Mouse (Mus musculus) CH12.LX (cell line): ENCODE data around the gene Zglp1. TPM values are rescaled to one million over a fixed set of nuclear protein-coding genes. Genes with fewer than 3 reads are reported as not detected.
A peak's percentile ranks its signal among the peaks of the same experiment; 100 is the strongest.

ENCODE experiments used
- DNase-seq: peaks from one replicate; pipeline ENCODE4 v3.0.0-alpha.2; 2013; ENCODE audit errors: extremely low read depth
- H3K27ac ChIP-seq: 2 replicates; pipeline ENCODE4 v1.5.1; 2012; ENCODE audit warnings: low read depth, mild to moderate bottlenecking, control low read depth, moderate library complexity; ENCODE audit not compliant: insufficient read depth
- H3K27me3 ChIP-seq: replicated peaks from 2 replicates; pipeline ENCODE3; 2012; ENCODE audit warnings: inconsistent platforms
- H3K36me3 ChIP-seq, 2 experiments: replicated peaks in 1 of 2; 2 replicates each; pipeline versions ENCODE3 to v1.6.1; 2012; ENCODE audit warnings: inconsistent platforms in 1 of 2, low read length in 1 of 2, mild to moderate bottlenecking in 1 of 2, mixed read lengths in 1 of 2, moderate library complexity in 1 of 2; ENCODE audit not compliant: control insufficient read depth in 1 of 2, insufficient read depth in 1 of 2
- H3K4me1 ChIP-seq, 2 experiments: 2 replicates each; pipeline ENCODE4 v1.6.1; 2012; ENCODE audit warnings: inconsistent platforms in 1 of 2, moderate library complexity in 1 of 2; ENCODE audit not compliant: insufficient read depth in 2 of 2, control insufficient read depth in 1 of 2
- H3K4me2 ChIP-seq: 2 replicates; pipeline ENCODE4 v1.6.1; 2012; ENCODE audit warnings: low read depth, mild to moderate bottlenecking, control low read depth; ENCODE audit not compliant: poor library complexity, insufficient read depth, severe bottlenecking
- H3K4me3 ChIP-seq, 3 experiments: fragments of 150-350 bp in 1 of 3; sonication (generic) in 1 of 3; replicated peaks in 1 of 3; 2 replicates each; pipeline versions ENCODE3 to v1.5.1; 2011 to 2012; ENCODE audit warnings: low read depth in 2 of 3, low read length in 2 of 3, mild to moderate bottlenecking in 2 of 3, moderate library complexity in 2 of 3, control low read depth in 1 of 3, improper control_type of control experiment in 1 of 3, inconsistent platforms in 1 of 3, mixed read lengths in 1 of 3; ENCODE audit not compliant: poor library complexity in 1 of 3
- H3K79me2 ChIP-seq: replicated peaks from 2 replicates; pipeline ENCODE4 v1.6.1; 2012; ENCODE audit warnings: mild to moderate bottlenecking, moderate library complexity; ENCODE audit not compliant: control insufficient read depth, poor library complexity, insufficient read depth, severe bottlenecking; ENCODE audit errors: extremely low read depth
- H3K9ac ChIP-seq: 2 replicates; pipeline ENCODE4 v1.6.1; 2012; ENCODE audit warnings: low read depth, mild to moderate bottlenecking, control low read depth, moderate library complexity; ENCODE audit not compliant: insufficient read depth
- H3K9me3 ChIP-seq: replicated peaks from 2 replicates; pipeline ENCODE3; 2012; ENCODE audit warnings: low read length, inconsistent platforms, mixed read lengths
- BHLHE40 ChIP-seq: IDR thresholded peaks from 2 replicates; pipeline ENCODE4 v1.6.1; 2011; ENCODE audit warnings: mild to moderate bottlenecking, low read depth, low read length, improper control_type of control experiment
- CHD1 ChIP-seq: IDR thresholded peaks from 2 replicates; pipeline ENCODE4 v1.6.1; 2012; ENCODE audit warnings: low read depth, low read length, improper control_type of control experiment, inconsistent platforms
- CHD2 ChIP-seq: IDR thresholded peaks from 2 replicates; pipeline ENCODE4 v1.6.1; 2011; ENCODE audit warnings: low read length, improper control_type of control experiment
- CTCF ChIP-seq, 2 experiments: IDR thresholded peaks in 1 of 2; conservative IDR thresholded peaks in 1 of 2; 2 replicates each; pipeline ENCODE4 v1.5.1; 2011 to 2012; ENCODE audit warnings: low read depth in 2 of 2, low read length in 2 of 2, improper control_type of control experiment in 1 of 2, inconsistent platforms in 1 of 2, mild to moderate bottlenecking in 1 of 2, moderate library complexity in 1 of 2
- E2F4 ChIP-seq: IDR thresholded peaks from 2 replicates; pipeline ENCODE4 v1.6.1; 2011; ENCODE audit warnings: low read depth, low read length, improper control_type of control experiment; ENCODE audit not compliant: insufficient replicate concordance
- ELF1 ChIP-seq: IDR thresholded peaks from 2 replicates; pipeline ENCODE4 v1.6.1; 2014; ENCODE audit warnings: low read depth, mild to moderate bottlenecking, inconsistent platforms, low read length, improper control_type of control experiment
- EP300 ChIP-seq: IDR thresholded peaks from 2 replicates; pipeline ENCODE4 v1.6.1; 2011; ENCODE audit warnings: low read length, improper control_type of control experiment
- ETS1 ChIP-seq: conservative IDR thresholded peaks from 2 replicates; pipeline ENCODE4 v1.6.1; 2012; ENCODE audit warnings: low read depth, mild to moderate bottlenecking, inconsistent platforms, low read length, improper control_type of control experiment, moderate library complexity
- GABPA ChIP-seq: IDR thresholded peaks from 2 replicates; pipeline ENCODE4 v1.6.1; 2012; ENCODE audit warnings: low read depth, low read length, improper control_type of control experiment, inconsistent platforms; ENCODE audit not compliant: insufficient replicate concordance
- HCFC1 ChIP-seq: IDR thresholded peaks from 2 replicates; pipeline ENCODE4 v1.6.1; 2012; ENCODE audit warnings: low read depth, mild to moderate bottlenecking, inconsistent platforms, low read length, improper control_type of control experiment
- IRF4 ChIP-seq: IDR thresholded peaks from 2 replicates; pipeline ENCODE4 v1.6.1; 2014; ENCODE audit warnings: low read depth, mild to moderate bottlenecking, inconsistent platforms, low read length, improper control_type of control experiment
- JUN ChIP-seq: IDR thresholded peaks from 2 replicates; pipeline ENCODE4 v1.6.1; 2011; ENCODE audit warnings: low read depth, mild to moderate bottlenecking, low read length, improper control_type of control experiment, moderate library complexity; ENCODE audit not compliant: insufficient read depth
- JUND ChIP-seq: conservative IDR thresholded peaks from 2 replicates; pipeline ENCODE4 v1.6.1; 2011; ENCODE audit warnings: low read depth, low read length, improper control_type of control experiment
- KAT2A ChIP-seq: IDR thresholded peaks from 2 replicates; pipeline ENCODE4 v1.6.1; 2012; ENCODE audit warnings: low read length, improper control_type of control experiment, inconsistent platforms; ENCODE audit not compliant: insufficient replicate concordance
- MAFK ChIP-seq: IDR thresholded peaks from 2 replicates; pipeline ENCODE4 v1.6.1; 2011; ENCODE audit warnings: low read length, improper control_type of control experiment; ENCODE audit not compliant: insufficient replicate concordance
- MAX ChIP-seq: IDR thresholded peaks from 2 replicates; pipeline ENCODE4 v1.6.1; 2011; ENCODE audit warnings: low read length, improper control_type of control experiment
- MAZ ChIP-seq: IDR thresholded peaks from 2 replicates; pipeline ENCODE4 v1.6.1; 2012; ENCODE audit warnings: low read depth, mild to moderate bottlenecking, inconsistent platforms, low read length, improper control_type of control experiment, moderate library complexity
- MEF2A ChIP-seq: IDR thresholded peaks from 2 replicates; pipeline ENCODE4 v1.6.1; 2014; ENCODE audit warnings: low read depth, mild to moderate bottlenecking, inconsistent platforms, low read length, improper control_type of control experiment, borderline replicate concordance
- MXI1 ChIP-seq: IDR thresholded peaks from 2 replicates; pipeline ENCODE4 v1.6.1; 2011; ENCODE audit warnings: mild to moderate bottlenecking, low read depth, low read length, improper control_type of control experiment
- MYC ChIP-seq: IDR thresholded peaks from 2 replicates; pipeline ENCODE4 v1.6.1; 2011; ENCODE audit warnings: low read depth, mild to moderate bottlenecking, improper control_type of control experiment, low read length
- NELFE ChIP-seq: IDR thresholded peaks from 2 replicates; pipeline ENCODE4 v1.6.1; 2011; ENCODE audit warnings: low read depth, low read length, improper control_type of control experiment
- NRF1 ChIP-seq: IDR thresholded peaks from 2 replicates; pipeline ENCODE4 v1.6.1; 2014; ENCODE audit warnings: low read depth, mild to moderate bottlenecking, inconsistent platforms, low read length, improper control_type of control experiment, moderate library complexity
- PAX5 ChIP-seq: IDR thresholded peaks from 2 replicates; pipeline ENCODE4 v1.6.1; 2012; ENCODE audit warnings: low read length, inconsistent platforms, mixed read lengths
- POLR2A ChIP-seq: IDR thresholded peaks from 2 replicates; pipeline ENCODE4 v1.6.1; 2011; ENCODE audit warnings: low read depth, mild to moderate bottlenecking, improper control_type of control experiment, low read length
- POLR2AphosphoS2 ChIP-seq: IDR thresholded peaks from 2 replicates; pipeline ENCODE4 v1.6.1; 2011; ENCODE audit warnings: low read depth, low read length, improper control_type of control experiment
- RAD21 ChIP-seq: IDR thresholded peaks from 2 replicates; pipeline ENCODE4 v1.6.1; 2011; ENCODE audit warnings: low read depth, mild to moderate bottlenecking, low read length, improper control_type of control experiment, moderate library complexity
- RCOR1 ChIP-seq: conservative IDR thresholded peaks from 2 replicates; pipeline ENCODE4 v1.6.1; 2012; ENCODE audit warnings: low read depth, mild to moderate bottlenecking, inconsistent platforms, low read length, improper control_type of control experiment
- SIN3A ChIP-seq: IDR thresholded peaks from 2 replicates; pipeline ENCODE4 v1.6.1; 2012; ENCODE audit warnings: low read length, improper control_type of control experiment, inconsistent platforms
- SMC3 ChIP-seq: IDR thresholded peaks from 2 replicates; pipeline ENCODE4 v1.6.1; 2011; ENCODE audit warnings: low read depth, low read length, improper control_type of control experiment
- TBP ChIP-seq: conservative IDR thresholded peaks from 2 replicates; pipeline ENCODE4 v1.6.1; 2011; ENCODE audit warnings: low read depth, low read length, improper control_type of control experiment
- TCF12 ChIP-seq: IDR thresholded peaks from 2 replicates; pipeline ENCODE4 v1.6.1; 2014; ENCODE audit warnings: low read depth, mild to moderate bottlenecking, inconsistent platforms, low read length, improper control_type of control experiment
- UBTF ChIP-seq: IDR thresholded peaks from 2 replicates; pipeline ENCODE4 v1.6.1; 2012; ENCODE audit warnings: low read depth, mild to moderate bottlenecking, inconsistent platforms, low read length, improper control_type of control experiment, moderate library complexity
- USF1 ChIP-seq: IDR thresholded peaks from 2 replicates; pipeline ENCODE4 v1.6.1; 2014; ENCODE audit warnings: low read depth, mild to moderate bottlenecking, inconsistent platforms, low read length, improper control_type of control experiment
- USF2 ChIP-seq: conservative IDR thresholded peaks from 2 replicates; pipeline ENCODE4 v1.6.1; 2011; ENCODE audit warnings: low read depth, low read length, improper control_type of control experiment
- ZC3H11A ChIP-seq: IDR thresholded peaks from 2 replicates; pipeline ENCODE4 v1.6.1; 2012; ENCODE audit warnings: low read depth, mild to moderate bottlenecking, inconsistent platforms, low read length, improper control_type of control experiment
- ZKSCAN1 ChIP-seq: IDR thresholded peaks from 2 replicates; pipeline ENCODE4 v1.6.1; 2012; ENCODE audit warnings: low read depth, inconsistent platforms, low read length, improper control_type of control experiment, borderline replicate concordance
- ZMIZ1 ChIP-seq: IDR thresholded peaks from 2 replicates; pipeline ENCODE4 v1.6.1; 2012; ENCODE audit warnings: low read depth, mild to moderate bottlenecking, inconsistent platforms, low read length, improper control_type of control experiment
- ZNF384 ChIP-seq: IDR thresholded peaks from 2 replicates; pipeline ENCODE4 v1.6.1; 2012; ENCODE audit warnings: low read depth, low read length, improper control_type of control experiment, inconsistent platforms
- dilution Hi-C: fragments of 300-500 bp; cut with MboI; formaldehyde crosslinking; loops from 2 replicates; pipeline ENCODE4 v1.14.3; 2020; ENCODE audit warnings: low sequenced_read_pairs; ENCODE audit not compliant: extremely low pct_unique_long_range_greater_than_20kb, extremely low pct_ligation_motif_present
- in situ Hi-C: fragments of 300-500 bp; cut with MboI; formaldehyde crosslinking; loops from 3 replicates; pipeline ENCODE4 v1.14.3; 2019; ENCODE audit warnings: low sequenced_read_pairs, low pct_ligation_motif_present, low pct_unique_long_range_greater_than_20kb, mixed read lengths
- polyA plus RNA-seq: library from polyadenylated mRNA; unstranded; fragments of >175 nt; gene quantifications from 2 replicates; pipeline ENCODE4 v1.2.1, GENCODE M21; 2012; ENCODE audit warnings: low read depth; ENCODE audit not compliant: insufficient read length
- total RNA-seq, 2 experiments: library from RNA; depleted of rRNA; stranded (reverse); fragments of 300-350 nt in 1 of 2; fragments of >200 nt in 1 of 2; gene quantifications; 2 replicates each; pipeline ENCODE4 v1.2.3; 2012 to 2014

Gene Zglp1
- total and polyA plus RNA-seq, 3 experiments = 0.87 to 1.3 TPM; not detected in 1

DNA sequence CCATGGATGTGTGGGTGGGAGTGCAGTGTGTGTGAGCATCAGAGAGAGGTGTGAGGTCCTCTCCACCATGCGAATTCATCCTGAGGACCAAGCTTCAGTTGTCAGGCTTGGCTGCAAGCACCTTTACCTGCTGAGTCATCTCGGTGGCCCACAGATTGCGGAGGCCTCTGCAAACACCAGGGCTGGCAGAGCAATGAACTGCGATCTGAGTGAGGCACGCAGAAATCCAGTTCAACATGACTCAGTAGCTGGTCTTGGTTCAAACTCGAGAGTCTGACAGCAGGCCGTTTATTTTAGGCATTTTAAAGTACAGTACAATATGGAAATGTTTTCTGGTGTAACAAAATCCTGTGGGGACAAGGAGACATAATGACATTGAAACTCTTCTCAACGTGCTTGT is 30.9 kb upstream of the Zglp1 start:
- Histone ChIP-seq H3K9me3 (no peaks in the 10 kb centered on the region), H3K9ac (no peak overlapping the region; the same call in 1 of the 2 replicates), H3K27me3 (no peaks in the 10 kb centered on the region)
- in situ Hi-C loops = no loop called here
- TF ChIP-seq JUND (no peak), POLR2AphosphoS2 (no peak), RCOR1 (0 out of 2 replicates have a peak, but pooled peaks have one; percentile 16), ETS1 (peak; percentile 49; the same call in 1 of the 2 replicates), ZNF384 (no peak), MYC (0 out of 2 replicates have a peak, but pooled peaks have one; percentile 47), CTCF (conservative IDR thresholded peaks at IDR 0.05 in 1 of 2, IDR thresholded peaks at IDR 0.05 in 1 of 2; ENCODE audit: low read depth in 2 of 2, low read length in 2 of 2) (no peak), BHLHE40 (no peak), RAD21 (no peak), ZC3H11A (no peak), MAFK (peak; percentile 80), PAX5 (no peak), ZMIZ1 (no peak), USF1 (no peak), NRF1 (no peak), MEF2A (peak; percentile 28; the same call in 1 of the 2 replicates), EP300 (peak; percentile 26; the same call in 1 of the 2 replicates), MAX (0 out of 2 replicates have a peak, but pooled peaks have one; percentile 36), SIN3A (peak; percentile 63; the same call in 1 of the 2 replicates), TBP (0 out of 2 replicates have a peak, but pooled peaks have one; percentile 17), HCFC1 (no peak), KAT2A (no peak), ZKSCAN1 (no peak), CHD2 (no peak), POLR2A (no peak), IRF4 (peak; percentile 36; the same call in 1 of the 2 replicates), NELFE (no peak), JUN (no peak; the same call in 1 of the 2 replicates), SMC3 (no peak), TCF12 (0 out of 2 replicates have a peak, but pooled peaks have one; percentile 11), CHD1 (no peak), GABPA (no peak), MAZ (0 out of 2 replicates have a peak, but pooled peaks have one; percentile 39), MXI1 (no peak; the same call in 1 of the 2 replicates), E2F4 (no peak), UBTF (no peak), ELF1 (no peak), USF2 (no peak)
- TF ChIP-seq, all 38 proteins: peak for 12
- Histone ChIP-seq H3K36me3 (peaks cover 5 to 28% of the 10 kb centered on the region in 2 experiments), H3K27ac (peak overlapping the region; percentile 46), H3K4me2 (no peak overlapping the region), H3K79me2 (no peaks in the 10 kb centered on the region), H3K4me3 (no peak overlapping the region), H3K4me1 (peaks cover 15 to 56% of the 10 kb centered on the region in 2 experiments)
- dilution Hi-C loops = no loop called here
- DNase-seq = peak; percentile 47
